Mouse (Mus musculus) CD4-positive, CD25-positive, alpha-beta regulatory T cell, adult 9 weeks (primary cell): Measurements from ENCODE around the gene Hprt. TPM values are rescaled to one million over a fixed set of nuclear protein-coding genes. Genes with fewer than 3 reads are reported as not detected.

Source experiments
- polyA plus RNA-seq: library from polyadenylated mRNA; unstranded; fragments of 100-300 nt; shearing (Covaris generic); gene quantifications from one replicate; pipeline ENCODE4 v1.2.1, GENCODE M21; 2017

Gene Hprt
- polyA plus RNA-seq: 235 TPM

GRCm38 (mm10) chrX:52987905-52988783 is at the start of gene Hprt:
Hprt (plus strand) TSS chrX:52988137.

Other genes with a start within 250 kb of the Hprt start
- gene Ccdc160, start 196.9 kb upstream of the Hprt start, polyA plus RNA-seq: not detected
- 50.8 TPM for gene Phf6, start 75.9 kb upstream of the Hprt start, polyA plus RNA-seq